Mouse (Mus musculus) bone marrow, adult 2 months (tissue): ENCODE measurements at regions not wholly inside any gene's neighbourhood (a gene's known extent, or its start where the extent isn't known, plus 50 kb on each side); places are given as distances from the start of the nearest gene placed in this dataset.

Source experiments
- H3K27ac ChIP-seq: fragments of 200-500 bp; 2 replicates; pipeline ENCODE4 v1.5.1; 2012; ENCODE audit warnings: low read depth, mild to moderate bottlenecking, control low read depth, inconsistent platforms, low read length; ENCODE audit not compliant: control insufficient read depth, poor library complexity, insufficient read depth
- H3K4me1 ChIP-seq: fragments of 200-500 bp; 2 replicates; pipeline ENCODE4 v1.6.1; 2011; ENCODE audit warnings: low read length; ENCODE audit not compliant: control insufficient read depth, insufficient read depth
- H3K4me3 ChIP-seq: fragments of 200-500 bp; replicated peaks from 2 replicates; pipeline ENCODE3; 2011; ENCODE audit warnings: mild to moderate bottlenecking, low read depth, low read length, control low read depth; ENCODE audit not compliant: control insufficient read depth
- CTCF ChIP-seq: fragments of 200-500 bp; IDR thresholded peaks from 2 replicates; pipeline ENCODE4 v1.5.1; 2011; ENCODE audit warnings: low read length, control low read depth; ENCODE audit not compliant: control insufficient read depth, insufficient read depth
- POLR2A ChIP-seq: fragments of 200-500 bp; IDR thresholded peaks from 2 replicates; pipeline ENCODE4 v1.6.1; 2011; ENCODE audit warnings: low read depth, mild to moderate bottlenecking, control low read depth, low read length, borderline replicate concordance; ENCODE audit not compliant: control insufficient read depth
- WGBS: fragments of 180-500 bp; shearing (Covaris S2); methylation state at CpG from one replicate; pipeline ENCODE4 v1.1.7; 2018; 5-methylcytosine and 5-hydroxymethylcytosine counted together

GRCm38 (mm10) chr13:48193942-48194341, 67.1 kb upstream of the Id4 start:
- H3K4me3 ChIP-seq: no peak overlapping the region
- 73% methylated on average over 5 of the region's 5 CpGs for WGBS
- H3K27ac ChIP-seq: no peak overlapping the region
- TF ChIP-seq CTCF (no peak), POLR2A (no peak)
- no peaks in the 10 kb centered on the region for H3K4me1 ChIP-seq

DNA sequence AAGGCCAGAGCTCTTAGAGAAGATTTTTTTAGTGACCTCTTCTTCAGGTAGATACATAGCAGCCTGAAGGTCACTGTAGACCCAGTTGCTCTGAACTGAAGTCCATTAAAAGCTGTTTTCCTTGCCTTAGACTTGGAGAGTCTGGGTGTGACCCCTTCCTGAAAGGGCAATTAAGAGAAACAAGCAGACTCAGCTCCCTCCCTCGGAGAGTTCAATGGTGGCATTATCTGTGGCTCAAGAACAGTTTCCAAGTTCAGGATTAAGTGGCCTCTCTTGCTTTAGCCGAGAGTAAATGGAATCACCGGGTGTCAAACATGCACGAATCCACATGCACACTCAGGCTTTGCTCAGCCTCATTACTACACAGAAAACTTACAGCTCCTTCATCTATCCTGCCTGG, 53.2 kb upstream of the Id4 start:
- 70% methylated on average over 4 of the region's 4 CpGs for WGBS
- no peak overlapping the region for H3K27ac ChIP-seq
- no peak overlapping the region for H3K4me3 ChIP-seq
- TF ChIP-seq CTCF (no peak), POLR2A (no peak)
- H3K4me1 ChIP-seq: no peaks in the 10 kb centered on the region
